8 mouse cellular contexts compared by ENCODE assay signal in genomic region chr7:30279536-30279935, GRCm38 (mm10). TPM values are rescaled to one million over a fixed set of nuclear protein-coding genes. Genes with fewer than 3 reads are reported as not detected.
A peak's percentile ranks its signal among the peaks of the same experiment; 100 is the strongest.
DNase-seq lines count a peak whose midpoint lies in the region; ATAC-seq and TF ChIP-seq lines count a peak whose summit lies in the region.

No protein-coding gene starts in this region.

- no peak for ATAC-seq in heart, postnatal 0 days (ENCODE audit: insufficient read depth, low read depth)
- no peak for ATAC-seq in hindbrain, embryonic 12.5 days (ENCODE audit: low FRiP score)
- 0 out of 2 replicates have a peak, but pooled peaks have one; percentile 20 for ATAC-seq in midbrain, embryonic 11.5 days (ENCODE audit: low FRiP score)

- peak overlapping the region; percentile 82 for H3K4me2 ChIP-seq in heart, postnatal 0 days (ENCODE audit: low read depth, low read length)
- peak overlapping the region; percentile 93 for H3K4me2 ChIP-seq in hindbrain, embryonic 12.5 days (replicated peaks)
- peak overlapping the region; percentile 85 for H3K4me2 ChIP-seq in midbrain, embryonic 11.5 days

- H3K27me3 ChIP-seq in heart, postnatal 0 days (ENCODE audit: control insufficient read depth, insufficient read depth, low read length) = no peaks in the 10 kb centered on the region
- H3K27me3 ChIP-seq in hindbrain, embryonic 12.5 days = no peaks in the 10 kb centered on the region
- no peaks in the 10 kb centered on the region for H3K27me3 ChIP-seq in midbrain, embryonic 11.5 days (ENCODE audit: control insufficient read depth, insufficient read depth, low read length)

- H3K4me3 ChIP-seq in heart, postnatal 0 days (ENCODE audit: low read depth, low read length) = peak overlapping the region; percentile 77
- peak overlapping the region; percentile 63 for H3K4me3 ChIP-seq in hindbrain, embryonic 12.5 days
- H3K4me3 ChIP-seq in midbrain, embryonic 11.5 days (ENCODE audit: low read depth, low read length) = peak overlapping the region; percentile 75

- H3K27ac ChIP-seq in heart, postnatal 0 days (ENCODE audit: low read depth) = peak overlapping the region; percentile 98; the same call in 1 of the 2 replicates
- H3K27ac ChIP-seq in hindbrain, embryonic 12.5 days = no peak overlapping the region; the same call in 1 of the 2 replicates
- no peak overlapping the region; the same call in 1 of the 2 replicates for H3K27ac ChIP-seq in midbrain, embryonic 11.5 days (ENCODE audit: low read depth, low read length)

- H3K9me3 ChIP-seq in heart, postnatal 0 days (replicated peaks; ENCODE audit: control insufficient read depth, low read length) = no peaks in the 10 kb centered on the region
- H3K9me3 ChIP-seq in hindbrain, embryonic 12.5 days (replicated peaks) = no peaks in the 10 kb centered on the region
- H3K9me3 ChIP-seq in midbrain, embryonic 11.5 days (ENCODE audit: control insufficient read depth, low read length) = no peaks in the 10 kb centered on the region

- no peaks in the 10 kb centered on the region for H3K36me3 ChIP-seq in heart, postnatal 0 days (replicated peaks; ENCODE audit: control insufficient read depth, insufficient read depth, low read length)
- H3K36me3 ChIP-seq in hindbrain, embryonic 12.5 days = no peaks in the 10 kb centered on the region
- H3K36me3 ChIP-seq in midbrain, embryonic 11.5 days (ENCODE audit: control insufficient read depth, insufficient read depth, low read length) = no peaks in the 10 kb centered on the region

- H3K9ac ChIP-seq in heart, postnatal 0 days (replicated peaks; ENCODE audit: low read depth, low read length) = peak overlapping the region; percentile 51; the same call in 1 of the 2 replicates
- H3K9ac ChIP-seq in hindbrain, embryonic 12.5 days = peak overlapping the region; percentile 62; the same call in 1 of the 2 replicates
- H3K9ac ChIP-seq in midbrain, embryonic 11.5 days (ENCODE audit: low read length) = peak overlapping the region; percentile 71

- no peak for TF ChIP-seq CTCF in heart, postnatal 0 days (IDR thresholded peaks at IDR 0.05; ENCODE audit: low read depth)

- under 1% methylated on average over 6 of the region's 6 CpGs for WGBS in heart, postnatal 0 days
- WGBS in hindbrain, embryonic 12.5 days = under 1% methylated on average over 6 of the region's 6 CpGs
- 0% methylated on average over 6 of the region's 6 CpGs for WGBS in midbrain, embryonic 11.5 days

- peaks cover 5% of the 10 kb centered on the region for H3K4me1 ChIP-seq in heart, postnatal 0 days (ENCODE audit: control insufficient read depth, insufficient read depth)
- H3K4me1 ChIP-seq in hindbrain, embryonic 12.5 days = peaks cover 8% of the 10 kb centered on the region
- peaks cover 11% of the 10 kb centered on the region for H3K4me1 ChIP-seq in midbrain, embryonic 11.5 days (ENCODE audit: control insufficient read depth, insufficient read depth, low read length)

- TF ChIP-seq EP300 in heart, postnatal 0 days (IDR thresholded peaks at IDR 0.05; ENCODE audit: low read depth) = no peak

- DNase-seq in heart, postnatal 0 days (ENCODE audit: low spot score) = peak; percentile 16
- no peak for DNase-seq in heart, adult 9 months (ENCODE audit: low spot score in 2 of 2)
- DNase-seq in ZHBTc4 (ENCODE audit: low read depth, low spot score) = peak; percentile 89
- DNase-seq in midbrain, embryonic 11.5 days (ENCODE audit: low spot score, missing footprints) = no peak
- no peak for DNase-seq in T-cell, adult 2 months (ENCODE audit: low spot score)
- no peak for DNase-seq in urinary bladder, adult 2 months (ENCODE audit: low spot score)
- no peak for DNase-seq in testis, postnatal 10 days (ENCODE audit: low spot score)

RNA-seq across cellular contexts. Expression of gene Thap8, which starts 0.4 kb away (rescaled TPM):
- not detected in 2 replicates for total RNA-seq in heart, postnatal 0 days (2014; rRNA removed; ENCODE audit: low replicate concordance)
- polyA plus RNA-seq in heart, postnatal 0 days (2015; fragmentation: Nextera tagmentation; extraction: Ambion mirVana) = 0.33 and 0.41 TPM in 2 replicates
- 0.48 and 0.77 TPM in 2 replicates for polyA plus RNA-seq in hindbrain, embryonic 12.5 days (2016; fragmentation: Nextera tagmentation; extraction: Ambion mirVana)
- 0.19 and 0.28 TPM in 2 replicates for polyA plus RNA-seq in midbrain, embryonic 11.5 days (2014; fragmentation: Nextera tagmentation; extraction: Ambion mirVana)
- 0.18 and 0.36 TPM in 2 replicates for polyA plus RNA-seq in urinary bladder, adult 2 months (2012; rRNA removed)

RNA-seq across cellular contexts. Expression of gene Wdr62, which starts 0.7 kb away (rescaled TPM):
- total RNA-seq in heart, postnatal 0 days (2014; rRNA removed; ENCODE audit: low replicate concordance) = 3.4 and 5.2 TPM in 2 replicates
- polyA plus RNA-seq in heart, postnatal 0 days (2015; fragmentation: Nextera tagmentation; extraction: Ambion mirVana) = 2.6 and 3.2 TPM in 2 replicates
- 7.2 and 7.4 TPM in 2 replicates for polyA plus RNA-seq in hindbrain, embryonic 12.5 days (2016; fragmentation: Nextera tagmentation; extraction: Ambion mirVana)
- 11.3 and 11.5 TPM in 2 replicates for polyA plus RNA-seq in midbrain, embryonic 11.5 days (2014; fragmentation: Nextera tagmentation; extraction: Ambion mirVana)
- 10.2 and 11.4 TPM in 2 replicates for polyA plus RNA-seq in urinary bladder, adult 2 months (2012; rRNA removed)

RNA-seq across cellular contexts. Expression of gene Clip3, which starts 12.0 kb away (rescaled TPM):
- 4.3 and 22.4 TPM in 2 replicates for total RNA-seq in heart, postnatal 0 days (2014; rRNA removed; ENCODE audit: low replicate concordance)
- polyA plus RNA-seq in heart, postnatal 0 days (2015; fragmentation: Nextera tagmentation; extraction: Ambion mirVana) = 3.1 and 3.5 TPM in 2 replicates
- polyA plus RNA-seq in hindbrain, embryonic 12.5 days (2016; fragmentation: Nextera tagmentation; extraction: Ambion mirVana) = 74.8 and 88.1 TPM in 2 replicates
- 66.6 and 92.0 TPM in 2 replicates for polyA plus RNA-seq in midbrain, embryonic 11.5 days (2014; fragmentation: Nextera tagmentation; extraction: Ambion mirVana)
- polyA plus RNA-seq in urinary bladder, adult 2 months (2012; rRNA removed) = 23.7 and 47.9 TPM in 2 replicates

RNA-seq across cellular contexts. Expression of gene Alkbh6, which starts 29.0 kb away (rescaled TPM):
- 40.0 and 57.2 TPM in 2 replicates for total RNA-seq in heart, postnatal 0 days (2014; rRNA removed; ENCODE audit: low replicate concordance)
- 63.5 and 71.2 TPM in 2 replicates for polyA plus RNA-seq in heart, postnatal 0 days (2015; fragmentation: Nextera tagmentation; extraction: Ambion mirVana)
- polyA plus RNA-seq in hindbrain, embryonic 12.5 days (2016; fragmentation: Nextera tagmentation; extraction: Ambion mirVana) = 87.1 and 93.5 TPM in 2 replicates
- polyA plus RNA-seq in midbrain, embryonic 11.5 days (2014; fragmentation: Nextera tagmentation; extraction: Ambion mirVana) = 84.3 and 86.0 TPM in 2 replicates
- 68.0 and 80.2 TPM in 2 replicates for polyA plus RNA-seq in urinary bladder, adult 2 months (2012; rRNA removed)

RNA-seq across cellular contexts. Expression of gene Syne4, which starts 35.1 kb away (rescaled TPM):
- 0.34 and 1.1 TPM in 2 replicates for total RNA-seq in heart, postnatal 0 days (2014; rRNA removed; ENCODE audit: low replicate concordance)
- polyA plus RNA-seq in heart, postnatal 0 days (2015; fragmentation: Nextera tagmentation; extraction: Ambion mirVana) = 1.6 TPM in 2 replicates
- 36.9 and 39.2 TPM in 2 replicates for polyA plus RNA-seq in hindbrain, embryonic 12.5 days (2016; fragmentation: Nextera tagmentation; extraction: Ambion mirVana)
- polyA plus RNA-seq in midbrain, embryonic 11.5 days (2014; fragmentation: Nextera tagmentation; extraction: Ambion mirVana) = 8.2 and 8.4 TPM in 2 replicates
- 5.4 and 9.1 TPM in 2 replicates for polyA plus RNA-seq in urinary bladder, adult 2 months (2012; rRNA removed)

Comparison
In these comparisons a context has a peak if more than half of its experiments do, and no peak if none do; other contexts are left out.
1. DNase-seq: peak in heart, postnatal 0 days (single experiment) and ZHBTc4 (single experiment); none in heart, adult 9 months (0 of 2), midbrain, embryonic 11.5 days (single experiment), T-cell, adult 2 months (single experiment), urinary bladder, adult 2 months (single experiment) and testis, postnatal 10 days (single experiment).
2. Peak in every context shown above with its lines, with median percentiles within 50 percentile points of each other: H3K4me2 ChIP-seq, H3K4me3 ChIP-seq and H3K9ac ChIP-seq.